Mouse (Mus musculus): Measurements from ENCODE around the gene Gm28635.

DNA sequence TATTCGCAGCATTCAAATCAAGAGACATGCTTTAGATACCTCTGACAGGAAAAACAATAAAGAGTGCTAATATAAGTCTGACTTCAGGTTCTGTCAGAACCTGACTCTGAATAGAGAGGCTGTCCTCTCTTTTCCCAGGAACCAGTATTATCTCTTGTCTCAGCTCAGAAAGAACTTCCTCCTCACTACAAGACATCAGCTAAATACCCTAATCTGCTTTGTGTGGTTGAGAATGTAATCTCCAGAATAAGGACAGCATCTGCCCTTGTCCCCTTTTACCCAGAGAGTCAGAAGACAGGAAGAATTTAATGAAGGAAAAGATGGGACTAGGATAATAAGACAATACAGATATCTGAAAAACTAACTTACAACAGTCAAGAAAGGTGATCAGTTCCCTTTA, 25.7 kb upstream of the Gm28635 start:
- TF ChIP-seq POLR2A (IDR thresholded peaks at IDR 0.05; ENCODE audit: low read depth, low read length) (no peak), CTCF (IDR thresholded peaks at IDR 0.05; ENCODE audit: extremely low read depth, insufficient read depth, insufficient read length, insufficient replicate concordance) (no peak)
